Mouse (Mus musculus) liver, adult 2 months (tissue): ENCODE results near the gene Klhl33. TPM values are rescaled to one million over a fixed set of nuclear protein-coding genes. Genes with fewer than 3 reads are reported as not detected.
"Not testable (repeated sequence)": the region's sequence is repeated elsewhere in the genome, so short reads cannot be mapped to it uniquely, and the experiment has no call there.

Experiments
- DNase-seq: peaks from one replicate; pipeline ENCODE4 v3.0.0-alpha.2; 2011; ENCODE audit warnings: low read depth, low spot score; ENCODE audit errors: extremely low read depth
- H3K27ac ChIP-seq: fragments of 200-500 bp; replicated peaks from 2 replicates; pipeline ENCODE4 v1.5.1; 2012; ENCODE audit warnings: low read depth, mild to moderate bottlenecking, control low read depth, inconsistent platforms, low read length; ENCODE audit not compliant: insufficient read depth
- H3K27me3 ChIP-seq: fragments of 200-500 bp; 2 replicates; pipeline ENCODE4 v1.6.1; 2012; ENCODE audit warnings: mild to moderate bottlenecking, moderate library complexity, low read length, inconsistent platforms; ENCODE audit not compliant: control insufficient read depth, insufficient read depth
- H3K36me3 ChIP-seq: fragments of 200-500 bp; 2 replicates; pipeline ENCODE4 v1.6.1; 2012; ENCODE audit warnings: low read length, inconsistent platforms; ENCODE audit not compliant: control insufficient read depth, insufficient read depth
- H3K4me1 ChIP-seq: fragments of 200-500 bp; 2 replicates; pipeline ENCODE4 v1.6.1; 2011; ENCODE audit warnings: low read length; ENCODE audit not compliant: control insufficient read depth, insufficient read depth
- H3K4me3 ChIP-seq: fragments of 200-500 bp; 2 replicates; pipeline ENCODE4 v1.5.1; 2011; ENCODE audit warnings: low read depth, mild to moderate bottlenecking, control low read depth, low read length, moderate library complexity; ENCODE audit not compliant: insufficient read depth
- H3K79me2 ChIP-seq: fragments of 200-500 bp; 2 replicates; pipeline ENCODE4 v1.6.1; 2012; ENCODE audit warnings: inconsistent platforms, mild to moderate bottlenecking, low read length, moderate library complexity; ENCODE audit not compliant: control insufficient read depth, insufficient read depth
- H3K9ac ChIP-seq: fragments of 200-500 bp; 2 replicates; pipeline ENCODE4 v1.6.1; 2012; ENCODE audit warnings: low read depth, mild to moderate bottlenecking, control low read depth, inconsistent platforms, low read length
- CTCF ChIP-seq: fragments of 200-500 bp; IDR thresholded peaks from 2 replicates; pipeline ENCODE4 v1.5.1; 2011; ENCODE audit warnings: low read depth, low read length, control low read depth
- POLR2A ChIP-seq: fragments of 200-500 bp; IDR thresholded peaks from 2 replicates; pipeline ENCODE4 v1.6.1; 2011; ENCODE audit warnings: low read length, control low read depth; ENCODE audit not compliant: insufficient read depth; ENCODE audit errors: extremely low read depth
- WGBS: fragments of 180-500 bp; shearing (Covaris S2); methylation state at CpG from one replicate; pipeline ENCODE4 v1.1.7; 2018; 5-methylcytosine and 5-hydroxymethylcytosine counted together
- polyA plus RNA-seq: library from polyadenylated mRNA; depleted of rRNA; stranded (reverse); fragments of >200 nt; gene quantifications from 2 replicates; pipeline ENCODE4 v1.2.3, GENCODE M21; 2012; rRNA removed
- total RNA-seq: library from RNA; depleted of rRNA; stranded (reverse); fragments of >200 nt; gene quantifications from 2 replicates; pipeline ENCODE4 v1.2.3, GENCODE M21; 2014; rRNA removed

Klhl33 gene
- total RNA-seq, result 0.07 and 0.09 TPM in 2 replicates
- polyA plus RNA-seq, result 0.05 TPM in 1 of 2 replicates, not detected in the other

GRCm38 (mm10) chr14:50897374-50897765, at the start of gene Klhl33:
Gene Klhl33 (minus strand): TSS chr14:50897507.
- Histone ChIP-seq H3K36me3 (no peaks in the 10 kb centered on the region), H3K4me3 (peak within 1 kb of the TSS; percentile 47), H3K79me2 (no peaks in the 10 kb centered on the region), H3K9ac (peak within 1 kb of the TSS; percentile 40), H3K27ac (peak within 1 kb of the TSS; percentile 67), H3K27me3 (no peaks in the 10 kb centered on the region), H3K4me1 (peaks cover 9% of the 10 kb centered on the region)
- DNase-seq, result no peak
- WGBS, result 71% methylated on average over 7 of the region's 7 CpGs
- TF ChIP-seq POLR2A (no peak), CTCF (no peak)

- peak; percentile 69 for DNase-seq
- Histone ChIP-seq H3K4me3 (peak overlapping the region; percentile 52), H3K9ac (peak overlapping the region; percentile 52; the same call in 1 of the 2 replicates), H3K27ac (peak overlapping the region; percentile 94)
- H3K27me3 ChIP-seq, H3K79me2 ChIP-seq, H3K4me1 ChIP-seq, H3K36me3 ChIP-seq: not testable (repeated sequence)
- under 1% methylated on average over 3 of the region's 3 CpGs for WGBS
These were observed 48.2 kb upstream of the Klhl33 start for GRCm38 (mm10) chr14:50945526-50945925.

- not testable (repeated sequence) for H3K36me3 ChIP-seq, H3K79me2 ChIP-seq, DNase-seq, H3K27me3 ChIP-seq, H3K4me1 ChIP-seq
- H3K27ac ChIP-seq, result peak overlapping the region; percentile 94
- H3K4me3 ChIP-seq, result peak overlapping the region; percentile 67
- peak overlapping the region; percentile 70; the same call in 1 of the 2 replicates for H3K9ac ChIP-seq
- WGBS, result 2% methylated on average over 6 of the region's 6 CpGs
These were observed 47.8 kb upstream of the Klhl33 start for GRCm38 (mm10) chr14:50945081-50945480.

GRCm38 (mm10) chr14:50944668-50945033, 47.3 kb upstream of the Klhl33 start:
- not testable (repeated sequence) for H3K79me2 ChIP-seq, H3K36me3 ChIP-seq, H3K4me1 ChIP-seq, H3K27me3 ChIP-seq
- peak; percentile 46 for DNase-seq
- peak overlapping the region; percentile 67 for H3K4me3 ChIP-seq
- peak overlapping the region; percentile 70 for H3K9ac ChIP-seq
- WGBS, result under 1% methylated on average over 15 of the region's 15 CpGs
- TF ChIP-seq CTCF, result peak; percentile 23; the same call in 1 of the 2 replicates
- H3K27ac ChIP-seq, result peak overlapping the region; percentile 94

- Histone ChIP-seq H3K27me3 (no peaks in the 10 kb centered on the region), H3K27ac (peak within 1 kb of the TSS; percentile 94), H3K4me1 (0 out of 2 replicates have a peak, but pooled peaks cover 2% of the 10 kb centered on the region), H3K4me3 (peak within 1 kb of the TSS; percentile 67), H3K79me2 (no peaks in the 10 kb centered on the region; the same call in 1 of the 2 replicates), H3K9ac (peak within 1 kb of the TSS; percentile 70), H3K36me3 (peaks cover 1% of the 10 kb centered on the region)
- TF ChIP-seq CTCF (peak; percentile 47; the same call in 1 of the 2 replicates), POLR2A (peak; percentile 99)
- 3% methylated on average over 31 of the region's 31 CpGs for WGBS
- peak; percentile 91 for DNase-seq
These were observed 46.8 kb upstream of the Klhl33 start, which contains the start of gene Gm49342 for GRCm38 (mm10) chr14:50943932-50944667. Gene Gm49342 (plus strand): TSS chr14:50944517.

- Histone ChIP-seq H3K4me3 (no peak overlapping the region), H3K27ac (no peak overlapping the region), H3K4me1 (no peaks in the 10 kb centered on the region), H3K36me3 (no peaks in the 10 kb centered on the region), H3K79me2 (no peaks in the 10 kb centered on the region), H3K9ac (no peak overlapping the region), H3K27me3 (no peaks in the 10 kb centered on the region)
- WGBS, result 25% methylated on average over 2 of the region's 2 CpGs
- no peak for DNase-seq
- TF ChIP-seq CTCF (no peak), POLR2A (no peak)
These were observed 41.6 kb upstream of the Klhl33 start for GRCm38 (mm10) chr14:50938940-50939339.
